ENCODE assay signal across 20 mouse cellular contexts in the genomic region with DNA sequence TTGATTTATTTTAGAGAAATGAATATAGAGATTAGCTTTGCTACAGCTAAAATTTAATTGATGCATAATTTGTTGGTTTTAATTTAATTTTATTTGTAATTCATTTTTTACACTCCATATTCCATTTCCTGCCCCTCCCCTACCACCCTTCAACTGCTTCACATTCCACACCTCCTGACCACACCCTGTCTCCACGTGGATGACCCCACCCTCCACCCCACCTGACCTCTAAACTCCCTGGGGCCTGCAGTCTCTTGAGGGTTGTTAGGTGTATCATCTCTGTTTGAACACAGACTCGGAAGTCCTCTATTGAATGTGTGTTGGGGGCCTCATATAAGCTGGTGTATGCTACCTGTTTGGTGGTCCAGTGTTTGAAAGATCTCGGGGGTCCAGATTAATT. TPM values are rescaled to one million over a fixed set of nuclear protein-coding genes. Genes with fewer than 3 reads are reported as not detected.
DNase-seq lines count a peak whose midpoint lies in the region; ATAC-seq and TF ChIP-seq lines count a peak whose summit lies in the region.
"Had no signal": no experiment of that assay in that cellular context is flagged by ENCODE, and none has a peak within 500 bp of the region (broad histone marks: within the 10 kb centered on the region; RNA-seq: fewer than 3 reads in every experiment).

No protein-coding gene starts in this region.

- intact Hi-C loops in heart, postnatal 14 days (cut with DNase I): no loop called here

- no peak overlapping the region for H3K4me2 ChIP-seq in lung, postnatal 0 days (replicated peaks; ENCODE audit: low read depth, low read length)
- no peak overlapping the region for H3K4me2 ChIP-seq in intestine, postnatal 0 days (replicated peaks; ENCODE audit: low read depth)
- no peak overlapping the region for H3K4me2 ChIP-seq in kidney, embryonic 14.5 days (replicated peaks; ENCODE audit: low read depth, low read length)
- H3K4me2 ChIP-seq: embryonic facial prominence, embryonic 13.5 days; forebrain, embryonic 12.5 days; heart, embryonic 11.5 days; heart, embryonic 15.5 days; hindbrain, embryonic 15.5 days had no signal

- H3K36me3 ChIP-seq in lung, postnatal 0 days (ENCODE audit: insufficient read depth, low read length): 0 out of 2 replicates have a peak, but pooled peaks cover 15% of the 10 kb centered on the region
- peaks cover 40% of the 10 kb centered on the region for H3K36me3 ChIP-seq in intestine, postnatal 0 days (ENCODE audit: control insufficient read depth, insufficient read depth)
- H3K36me3 ChIP-seq in kidney, embryonic 14.5 days (ENCODE audit: control insufficient read depth, insufficient read depth, low read length): peaks cover 59% of the 10 kb centered on the region

- no peak overlapping the region for H3K9ac ChIP-seq in lung, postnatal 0 days (replicated peaks; ENCODE audit: low read depth)
- H3K9ac ChIP-seq in intestine, postnatal 0 days (ENCODE audit: low read depth, low read length): no peak overlapping the region
- no peak overlapping the region for H3K9ac ChIP-seq in kidney, embryonic 14.5 days (ENCODE audit: low read depth, low read length)
- H3K9ac ChIP-seq: embryonic facial prominence, embryonic 13.5 days; forebrain, embryonic 12.5 days; heart, embryonic 15.5 days; hindbrain, embryonic 15.5 days had no signal

- ATAC-seq in lung, postnatal 0 days: no peak
- ATAC-seq in intestine, postnatal 0 days: 0 out of 2 replicates have a peak, but pooled peaks have one; percentile 51
- no peak for ATAC-seq in kidney, embryonic 14.5 days (ENCODE audit: low FRiP score, low TSS enrichment)
- ATAC-seq: forebrain, embryonic 16.5 days had no signal

- no peaks in the 10 kb centered on the region for H3K9me3 ChIP-seq in lung, postnatal 0 days (ENCODE audit: low read length)
- H3K9me3 ChIP-seq in intestine, postnatal 0 days (ENCODE audit: control insufficient read depth): no peaks in the 10 kb centered on the region
- H3K9me3 ChIP-seq in kidney, embryonic 14.5 days (ENCODE audit: control insufficient read depth, low read length): no peaks in the 10 kb centered on the region
- H3K9me3 ChIP-seq: embryonic facial prominence, embryonic 13.5 days; forebrain, embryonic 12.5 days; heart, embryonic 15.5 days; hindbrain, embryonic 15.5 days had no signal

- 63% methylated on average over 3 of the region's 3 CpGs for WGBS in lung, postnatal 0 days
- WGBS in intestine, postnatal 0 days: 42% methylated on average over 3 of the region's 3 CpGs
- WGBS in kidney, embryonic 14.5 days: 72% methylated on average over 3 of the region's 3 CpGs

- peak; percentile 8 for DNase-seq in lung, postnatal 0 days (ENCODE audit: low spot score)
- DNase-seq in lung, postnatal 36 days: no peak
- DNase-seq in WW6 (ENCODE audit: low read depth, low spot score): peak; percentile 9
- no peak for DNase-seq in heart, postnatal 14 days
- no peak for DNase-seq in cerebellum, postnatal 36 days
- DNase-seq: adrenal gland, postnatal 10 days; cerebellum, adult 11 months; cerebellum, adult 8-10 months; cerebellum, postnatal 14 days; gastrocnemius, postnatal 10 days; heart, adult 2 months had no signal

- H3K4me1 ChIP-seq in lung, postnatal 0 days (ENCODE audit: insufficient read depth, low read depth, low read length): no peaks in the 10 kb centered on the region
- no peaks in the 10 kb centered on the region for H3K4me1 ChIP-seq in intestine, postnatal 0 days (replicated peaks; ENCODE audit: control insufficient read depth, insufficient read depth, low read length)
- no peaks in the 10 kb centered on the region for H3K4me1 ChIP-seq in kidney, embryonic 14.5 days (ENCODE audit: control insufficient read depth, insufficient read depth, low read length)
- H3K4me1 ChIP-seq: embryonic facial prominence, embryonic 13.5 days; forebrain, embryonic 12.5 days; heart, embryonic 15.5 days; hindbrain, embryonic 15.5 days had no signal

- no peak overlapping the region for H3K4me3 ChIP-seq in lung, postnatal 0 days (ENCODE audit: low read depth, low read length)
- no peak overlapping the region for H3K4me3 ChIP-seq in intestine, postnatal 0 days (ENCODE audit: low read depth, low read length)
- no peak overlapping the region for H3K4me3 ChIP-seq in kidney, embryonic 14.5 days (ENCODE audit: low read length)
- H3K4me3 ChIP-seq: embryonic facial prominence, embryonic 13.5 days; forebrain, embryonic 12.5 days; heart, adult 2 months; heart, embryonic 15.5 days; hindbrain, embryonic 15.5 days had no signal

- no peak overlapping the region for H3K27ac ChIP-seq in lung, postnatal 0 days (ENCODE audit: low read length)
- no peak overlapping the region for H3K27ac ChIP-seq in intestine, postnatal 0 days (ENCODE audit: low read depth, low read length)
- no peak overlapping the region for H3K27ac ChIP-seq in kidney, embryonic 14.5 days (ENCODE audit: low read depth, low read length)
- H3K27ac ChIP-seq: embryonic facial prominence, embryonic 13.5 days; forebrain, embryonic 12.5 days; heart, adult 2 months; heart, embryonic 15.5 days; hindbrain, embryonic 15.5 days had no signal

- TF ChIP-seq CTCF in lung, postnatal 0 days (IDR thresholded peaks at IDR 0.05): no peak
- TF ChIP-seq CTCF in intestine, postnatal 0 days (IDR thresholded peaks at IDR 0.05; ENCODE audit: low read depth): no peak

- no peak for TF ChIP-seq EP300 in lung, postnatal 0 days (IDR thresholded peaks at IDR 0.05)

- no peaks in the 10 kb centered on the region for H3K27me3 ChIP-seq in lung, postnatal 0 days (replicated peaks; ENCODE audit: insufficient read depth, low read length)
- H3K27me3 ChIP-seq in intestine, postnatal 0 days (replicated peaks; ENCODE audit: control insufficient read depth, insufficient read depth, low read length): no peaks in the 10 kb centered on the region
- no peaks in the 10 kb centered on the region for H3K27me3 ChIP-seq in kidney, embryonic 14.5 days (ENCODE audit: control insufficient read depth, insufficient read depth, low read length)
- H3K27me3 ChIP-seq: embryonic facial prominence, embryonic 13.5 days; forebrain, embryonic 12.5 days; heart, embryonic 15.5 days; hindbrain, embryonic 15.5 days had no signal

RNA-seq across cellular contexts. Expression of a gene that starts 37.6 kb away (rescaled TPM):
- 28.0 and 30.1 TPM in 2 replicates for polyA plus RNA-seq in lung, postnatal 0 days (2015; fragmentation: Nextera tagmentation; extraction: Ambion mirVana)
- 18.8 and 20.5 TPM in 2 replicates for polyA plus RNA-seq in intestine, postnatal 0 days (2015; fragmentation: Nextera tagmentation; extraction: Ambion mirVana)
- total RNA-seq in heart, postnatal 14 days (2021): 10 to 100 TPM; 43.1 to 45.2 TPM
- polyA plus RNA-seq in kidney, embryonic 14.5 days (2014; fragmentation: Nextera tagmentation; extraction: Ambion mirVana): 41.2 and 63.0 TPM in 2 replicates

RNA-seq across cellular contexts. Expression of a gene that starts 48.7 kb away (rescaled TPM):
- 0.30 and 0.38 TPM in 2 replicates for polyA plus RNA-seq in lung, postnatal 0 days (2015; fragmentation: Nextera tagmentation; extraction: Ambion mirVana)
- polyA plus RNA-seq in intestine, postnatal 0 days (2015; fragmentation: Nextera tagmentation; extraction: Ambion mirVana): 0.16 and 0.31 TPM in 2 replicates
- not detected for total RNA-seq in heart, postnatal 14 days (2021)
- polyA plus RNA-seq in kidney, embryonic 14.5 days (2014; fragmentation: Nextera tagmentation; extraction: Ambion mirVana): 0.41 and 0.43 TPM in 2 replicates
- total RNA-seq: heart, adult 2 months; heart, postnatal 25 days had no signal
- polyA plus RNA-seq: heart, adult 2 months had no signal

Comparison
In these comparisons a context has a peak if more than half of its experiments do, and no peak if none do; other contexts are left out.
1. DNase-seq: peak in lung, postnatal 0 days (single experiment) and WW6 (single experiment); none in lung, postnatal 36 days (single experiment), heart, postnatal 14 days (0 of 2) and cerebellum, postnatal 36 days (0 of 2).